ENCODE assay signal across 8 mouse cellular contexts in genomic region chr4:148557766-148558165, GRCm38 (mm10). TPM values are rescaled to one million over a fixed set of nuclear protein-coding genes. Genes with fewer than 3 reads are reported as not detected.
DNase-seq lines count a peak whose midpoint lies in the region; ATAC-seq and TF ChIP-seq lines count a peak whose summit lies in the region.

No protein-coding gene starts in this region.

- DNase-seq in heart, postnatal 10 days, result no peak
- DNase-seq in yolk sac, embryonic 10.5 days (ENCODE audit: low spot score), result no peak
- DNase-seq in adrenal gland, adult (ENCODE audit: inconsistent age in 2 of 2, low spot score in 1 of 2), result no peak
- DNase-seq in kidney, adult 11 months, result no peak

- no peaks in the 10 kb centered on the region for H3K9me3 ChIP-seq in heart, embryonic 12.5 days (replicated peaks)
- no peaks in the 10 kb centered on the region for H3K9me3 ChIP-seq in ES-Bruce4 (replicated peaks; ENCODE audit: control insufficient read depth, insufficient read depth, low read length, poor library complexity, severe bottlenecking)
- H3K9me3 ChIP-seq in forebrain, embryonic 16.5 days (ENCODE audit: control insufficient read depth, low read length), result no peaks in the 10 kb centered on the region

- 22% methylated on average over 6 of the region's 6 CpGs for WGBS in heart, embryonic 12.5 days
- WGBS in forebrain, embryonic 16.5 days, result 31% methylated on average over 6 of the region's 6 CpGs
- WGBS in macrophage (ENCODE audit: missing documents), result 22% methylated on average over 5 of the region's 6 CpGs

- peaks cover 73% of the 10 kb centered on the region for H3K36me3 ChIP-seq in heart, embryonic 12.5 days
- H3K36me3 ChIP-seq in ES-Bruce4 (ENCODE audit: control insufficient read depth, insufficient read depth, low read length, poor library complexity, severe bottlenecking) (peaks cover 34% of the 10 kb centered on the region), macrophage (ENCODE audit: inconsistent target) (peaks cover 37% of the 10 kb centered on the region)
- H3K36me3 ChIP-seq in forebrain, embryonic 16.5 days (ENCODE audit: control insufficient read depth, insufficient read depth), result peaks cover 42% of the 10 kb centered on the region

- no peak for TF ChIP-seq POLR2A in ES-Bruce4 (IDR thresholded peaks at IDR 0.05; ENCODE audit: insufficient read depth, low read length)

- H3K4me1 ChIP-seq in heart, embryonic 12.5 days (replicated peaks), result no peaks in the 10 kb centered on the region; the same call in 1 of the 2 replicates
- H3K4me1 ChIP-seq in ES-Bruce4 (ENCODE audit: control insufficient read depth, insufficient read depth, low read length), result no peaks in the 10 kb centered on the region
- H3K4me1 ChIP-seq in forebrain, embryonic 16.5 days (replicated peaks; ENCODE audit: control insufficient read depth, insufficient read depth, low read length), result peaks cover 13% of the 10 kb centered on the region

- peak overlapping the region; percentile 90 for H3K9ac ChIP-seq in heart, embryonic 12.5 days
- peak overlapping the region; percentile 92 for H3K9ac ChIP-seq in ES-Bruce4 (ENCODE audit: low read depth, poor library complexity, severe bottlenecking)
- H3K9ac ChIP-seq in forebrain, embryonic 16.5 days (replicated peaks; ENCODE audit: low read depth, low read length), result peak overlapping the region; percentile 97

- ATAC-seq in heart, embryonic 12.5 days (ENCODE audit: insufficient number of reproducible peaks, low FRiP score), result peak; percentile 30; the same call in 1 of the 2 replicates
- peak; percentile 39 for ATAC-seq in forebrain, embryonic 16.5 days

- no peaks in the 10 kb centered on the region for H3K27me3 ChIP-seq in heart, embryonic 12.5 days (replicated peaks)
- no peaks in the 10 kb centered on the region for H3K27me3 ChIP-seq in ES-Bruce4 (ENCODE audit: control insufficient read depth, insufficient read depth, low read length, poor library complexity, severe bottlenecking)
- no peaks in the 10 kb centered on the region for H3K27me3 ChIP-seq in forebrain, embryonic 16.5 days (replicated peaks; ENCODE audit: control insufficient read depth, insufficient read depth, low read length)

- H3K4me3 ChIP-seq in heart, embryonic 12.5 days, result peak overlapping the region; percentile 78
- peak overlapping the region; percentile 93 for H3K4me3 ChIP-seq in ES-Bruce4 (ENCODE audit: low read depth, low read length)
- H3K4me3 ChIP-seq in forebrain, embryonic 16.5 days (replicated peaks; ENCODE audit: low read length), result peak overlapping the region; percentile 85
- H3K4me3 ChIP-seq in macrophage (ENCODE audit: inconsistent target), result peak overlapping the region; percentile 66

- peaks cover 10% of the 10 kb centered on the region for H3K79me2 ChIP-seq in macrophage (ENCODE audit: inconsistent target)

- TF ChIP-seq EP300 in ES-Bruce4 (IDR thresholded peaks at IDR 0.05; ENCODE audit: insufficient read depth, low read depth, low read length), result no peak

- peak overlapping the region; percentile 70 for H3K4me2 ChIP-seq in heart, embryonic 12.5 days
- peak overlapping the region; percentile 78 for H3K4me2 ChIP-seq in forebrain, embryonic 16.5 days (ENCODE audit: low read length)

- TF ChIP-seq CTCF in ES-Bruce4 (IDR thresholded peaks at IDR 0.05; ENCODE audit: low read depth, low read length), result no peak

- intact Hi-C loops in heart, postnatal 10 days (cut with DNase I), result no loop called here

- H3K27ac ChIP-seq in heart, embryonic 12.5 days (ENCODE audit: poor library complexity, severe bottlenecking), result no peak overlapping the region
- peak overlapping the region; percentile 59 for H3K27ac ChIP-seq in ES-Bruce4 (ENCODE audit: insufficient read depth, low read length)
- H3K27ac ChIP-seq in forebrain, embryonic 16.5 days (ENCODE audit: low read length), result peak overlapping the region; percentile 96
- H3K27ac ChIP-seq in macrophage, result peak overlapping the region; percentile 65

RNA-seq across cellular contexts. Expression of gene Exosc10, which starts 0.5 kb away (rescaled TPM):
- 71.3 TPM in 2 replicates for polyA plus RNA-seq in heart, embryonic 12.5 days (2016; fragmentation: Nextera tagmentation; extraction: Ambion mirVana)
- 10 to 100 TPM; 55.4 to 56.0 TPM for total RNA-seq in heart, postnatal 10 days (2021)
- polyA plus RNA-seq in ES-Bruce4 (2011; ENCODE audit: insufficient read depth, insufficient read length, low read depth, missing spikeins) (52.8 and 53.9 TPM in 2 replicates), macrophage (2018) (32.2 to 58.5 TPM (median 51.2 TPM) in 3 replicates)
- 105 and 107 TPM in 2 replicates for polyA plus RNA-seq in forebrain, embryonic 16.5 days (2015; fragmentation: Nextera tagmentation; extraction: Ambion mirVana)
- 100 to 1,000 TPM in 1 of 26 experiments, 10 to 100 TPM in 25; 49.4 to 105 (median 80.0) TPM for total RNA-seq in macrophage (2018; cell fraction: chromatin; rRNA removed)
- total RNA-seq in macrophage (2018; cell fraction: cytosol; rRNA removed), result 10 to 100 TPM; 32.1 to 47.8 (median 40.0) TPM
- 10 to 100 TPM; 34.2 to 61.2 (median 44.2) TPM for total RNA-seq in macrophage (2018; cell fraction: nucleus; rRNA removed)

RNA-seq across cellular contexts. Expression of gene Srm, which starts 33.5 kb away (rescaled TPM):
- 129 and 135 TPM in 2 replicates for polyA plus RNA-seq in heart, embryonic 12.5 days (2016; fragmentation: Nextera tagmentation; extraction: Ambion mirVana)
- 10 to 100 TPM; 25.4 to 26.8 TPM for total RNA-seq in heart, postnatal 10 days (2021)
- polyA plus RNA-seq in ES-Bruce4 (2011; ENCODE audit: insufficient read depth, insufficient read length, low read depth, missing spikeins), result 131 and 143 TPM in 2 replicates
- 187 and 190 TPM in 2 replicates for polyA plus RNA-seq in forebrain, embryonic 16.5 days (2015; fragmentation: Nextera tagmentation; extraction: Ambion mirVana)
- 10 to 100 TPM in 1 of 26 experiments, 1 to 10 TPM in 23, under 1 TPM in 2; 0.66 to 10.9 (median 2.2) TPM for total RNA-seq in macrophage (2018; cell fraction: chromatin; rRNA removed)
- total RNA-seq in macrophage (2018; cell fraction: cytosol; rRNA removed), result 10 to 100 TPM; 10.4 to 24.9 (median 16.2) TPM
- total RNA-seq in macrophage (2018; cell fraction: nucleus; rRNA removed), result 10 to 100 TPM in 3 of 26 experiments, 1 to 10 TPM in 23; 2.0 to 21.1 (median 4.4) TPM
- 14.7 to 81.1 TPM (median 15.5 TPM) in 3 replicates for polyA plus RNA-seq in macrophage (2018)

RNA-seq across cellular contexts. Expression of gene Masp2, which starts 44.6 kb away (rescaled TPM):
- 0.14 and 0.36 TPM in 2 replicates for polyA plus RNA-seq in heart, embryonic 12.5 days (2016; fragmentation: Nextera tagmentation; extraction: Ambion mirVana)
- under 1 TPM; 0.29 to 0.30 TPM for total RNA-seq in heart, postnatal 10 days (2021)
- polyA plus RNA-seq in ES-Bruce4 (2011; ENCODE audit: insufficient read depth, insufficient read length, low read depth, missing spikeins) (2.6 TPM in 2 replicates), macrophage (2018) (0.09 TPM in 1 of 3 replicates, not detected in the others)
- polyA plus RNA-seq in forebrain, embryonic 16.5 days (2015; fragmentation: Nextera tagmentation; extraction: Ambion mirVana), result 0.56 and 1.0 TPM in 2 replicates
- total RNA-seq in macrophage (2018; cell fraction: chromatin; rRNA removed), result 1 to 10 TPM in 2 of 26 experiments, under 1 TPM in 4, not detected in 20; 0.27 to 1.1 (median 0.50) TPM
- total RNA-seq in macrophage (2018; cell fraction: cytosol; rRNA removed), result not detected
- under 1 TPM in 2 of 26 experiments, not detected in 24; 0.15 to 0.22 TPM for total RNA-seq in macrophage (2018; cell fraction: nucleus; rRNA removed)

RNA-seq across cellular contexts. Expression of gene Angptl7, which starts 57.5 kb away (rescaled TPM):
- 5.0 and 5.8 TPM in 2 replicates for polyA plus RNA-seq in heart, embryonic 12.5 days (2016; fragmentation: Nextera tagmentation; extraction: Ambion mirVana)
- total RNA-seq in heart, postnatal 10 days (2021), result 1 to 10 TPM; 3.3 to 4.8 TPM
- polyA plus RNA-seq in ES-Bruce4 (2011; ENCODE audit: insufficient read depth, insufficient read length, low read depth, missing spikeins), result 0.37 TPM in 1 of 2 replicates, not detected in the other
- 0.29 and 0.32 TPM in 2 replicates for polyA plus RNA-seq in forebrain, embryonic 16.5 days (2015; fragmentation: Nextera tagmentation; extraction: Ambion mirVana)
- 1 to 10 TPM in 1 of 26 experiments, under 1 TPM in 1, not detected in 24; 0.98 to 1.2 TPM for total RNA-seq in macrophage (2018; cell fraction: chromatin; rRNA removed)
- total RNA-seq in macrophage (2018; cell fraction: cytosol; rRNA removed), result under 1 TPM in 24 of 26 experiments, not detected in 2; 0.04 to 0.52 (median 0.14) TPM
- total RNA-seq in macrophage (2018; cell fraction: nucleus; rRNA removed), result under 1 TPM in 2 of 26 experiments, not detected in 24; 0.24 to 0.25 TPM
- 0.14 to 0.32 TPM in 2 of 3 replicates, not detected in the other for polyA plus RNA-seq in macrophage (2018)
